Mouse (Mus musculus) myocyte (in vitro differentiated cells): ENCODE measurements around the gene Hc.

Experiments used
- CEBPB ChIP-seq: IDR thresholded peaks from 2 replicates; pipeline ENCODE4 v1.6.1; 2011; ENCODE audit warnings: mild to moderate bottlenecking, moderate library complexity; ENCODE audit not compliant: poor library complexity, insufficient read depth, severe bottlenecking
- MAX ChIP-seq: IDR thresholded peaks from one replicate; pipeline ENCODE4 v1.6.1; 2011; ENCODE audit warnings: low read depth, mild to moderate bottlenecking, control low read depth
- POLR2A ChIP-seq: IDR thresholded peaks from one replicate; pipeline ENCODE4 v1.6.1; 2011; ENCODE audit warnings: low read depth, mild to moderate bottlenecking, control low read depth, moderate library complexity; ENCODE audit not compliant: insufficient read length
- TCF12 ChIP-seq: IDR thresholded peaks from one replicate; pipeline ENCODE4 v1.6.1; 2011; ENCODE audit warnings: mild to moderate bottlenecking, control low read depth; ENCODE audit not compliant: poor library complexity, insufficient read depth, severe bottlenecking

GRCm38 (mm10) chr2:35066525-35067082 is 5.4 kb upstream of the Hc start:
- no peak for TF ChIP-seq POLR2A
- TF ChIP-seq TCF12, result no peak
- TF ChIP-seq MAX, result no peak
- TF ChIP-seq CEBPB, result no peak
